Mouse (Mus musculus): ENCODE measurements at regions not wholly inside any gene's neighbourhood (a gene's known extent, or its start where the extent isn't known, plus 50 kb on each side); places are given as distances from the start of the nearest gene placed in this dataset.
"Not testable (repeated sequence)": the region's sequence is repeated elsewhere in the genome, so short reads cannot be mapped to it uniquely, and the experiment has no call there.

DNA sequence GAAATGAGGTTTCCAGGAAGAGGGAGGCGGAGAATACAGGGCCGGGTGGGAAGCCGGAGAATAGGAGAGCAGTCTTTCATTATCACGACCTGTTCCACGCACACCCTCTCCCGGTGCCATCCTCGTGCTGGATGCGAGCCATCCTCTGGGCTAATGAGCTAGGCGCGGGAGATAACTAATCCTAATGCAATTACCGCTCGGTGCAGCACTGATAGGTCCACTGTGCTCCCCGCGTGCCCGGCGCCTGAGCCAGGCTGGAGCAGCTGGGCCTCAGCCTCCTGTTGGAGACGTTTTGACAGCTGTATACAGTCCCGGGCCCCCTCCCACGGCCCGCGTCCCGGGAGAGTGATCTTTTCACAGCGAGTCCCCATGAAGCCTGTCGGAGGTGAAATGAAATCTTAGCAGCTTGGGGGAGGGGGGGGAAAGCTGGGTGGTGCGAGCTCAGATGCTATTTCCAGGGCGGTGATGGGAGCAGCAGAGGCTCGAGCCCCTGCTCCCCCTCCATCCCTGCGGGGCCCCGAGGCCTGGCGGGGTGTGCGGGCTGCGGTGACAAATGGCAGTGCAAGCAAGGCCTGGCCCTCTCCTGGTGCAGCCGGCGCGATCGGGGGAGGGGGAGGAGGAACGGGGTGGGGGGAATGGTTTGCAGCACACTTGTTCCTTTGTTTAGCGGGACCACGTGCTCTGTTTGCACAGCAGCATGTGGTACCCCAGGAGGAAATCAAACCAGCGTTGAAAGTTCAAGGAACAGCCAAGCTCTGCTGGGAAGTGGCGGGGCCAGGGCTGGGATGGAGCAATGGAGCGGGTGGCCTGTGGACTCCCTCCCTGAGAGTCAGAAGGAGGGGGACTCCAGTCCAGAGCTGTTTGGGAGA lies 233.6 kb downstream of the Sorl1 start:
- H3K4me3 ChIP-seq (ENCODE audit: low read depth, low read length), result peak overlapping the region; percentile 23
- under 1% methylated on average over 42 of the region's 42 CpGs for WGBS
- peak; percentile 86 for ATAC-seq (ENCODE audit: insufficient number of reproducible peaks, insufficient read depth, low FRiP score, low read depth)
- H3K27ac ChIP-seq (ENCODE audit: low read length), result peak overlapping the region; percentile 98
- H3K36me3 ChIP-seq (ENCODE audit: control insufficient read depth, insufficient read depth, low read length), result no peaks in the 10 kb centered on the region
- peak overlapping the region; percentile 52 for H3K4me2 ChIP-seq (replicated peaks; ENCODE audit: low read depth, low read length)
- peaks cover 24% of the 10 kb centered on the region for H3K4me1 ChIP-seq (ENCODE audit: control insufficient read depth, insufficient read depth, low read length)
- peak overlapping the region; percentile 19; the same call in 1 of the 2 replicates for H3K9ac ChIP-seq (replicated peaks; ENCODE audit: low read depth, low read length)
- H3K9me3 ChIP-seq (ENCODE audit: control insufficient read depth, low read depth, low read length), result no peaks in the 10 kb centered on the region
- H3K27me3 ChIP-seq (ENCODE audit: control insufficient read depth, insufficient read depth, low read length), result no peaks in the 10 kb centered on the region

DNA sequence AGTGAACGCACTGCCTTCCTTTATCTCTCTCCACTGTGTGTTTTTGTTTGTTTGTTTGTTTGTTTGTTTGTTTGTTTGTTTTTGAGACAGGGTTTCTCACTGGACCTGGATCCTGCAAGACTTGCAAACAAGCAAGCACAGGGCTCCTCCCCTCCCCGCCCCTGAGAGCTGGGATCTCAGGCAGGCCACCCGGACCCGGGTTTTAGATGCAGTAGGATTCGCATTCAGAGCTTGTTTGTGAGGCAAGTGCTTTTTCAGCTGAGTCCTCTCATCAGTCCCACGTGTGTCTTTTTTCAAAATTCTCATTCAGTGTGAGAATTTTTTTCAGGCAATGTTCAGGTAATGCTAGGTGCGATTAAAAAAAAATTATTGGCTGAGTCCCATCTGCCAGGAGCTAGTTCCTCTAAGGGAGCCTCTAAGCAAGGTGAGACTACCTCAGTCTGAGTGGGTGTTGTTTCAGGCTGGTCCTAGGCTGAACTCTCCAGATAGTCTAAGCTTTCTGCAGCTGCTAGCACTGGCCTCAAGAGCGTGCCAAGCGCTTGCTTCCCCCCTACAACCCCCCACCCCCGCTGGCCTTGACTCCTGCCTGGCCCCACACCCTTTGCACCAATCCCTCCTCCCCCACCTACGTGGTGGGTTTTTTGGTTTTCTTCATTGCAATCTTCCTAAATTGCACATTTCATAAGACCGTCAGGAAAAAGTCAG lies 234.4 kb downstream of the Sorl1 start:
- Histone ChIP-seq H3K4me2 (replicated peaks; ENCODE audit: low read depth, low read length) (peak overlapping the region; percentile 52), H3K4me3 (ENCODE audit: low read depth, low read length) (peak overlapping the region; percentile 23), H3K27me3 (ENCODE audit: control insufficient read depth, insufficient read depth, low read length) (no peaks in the 10 kb centered on the region), H3K36me3 (ENCODE audit: control insufficient read depth, insufficient read depth, low read length) (no peaks in the 10 kb centered on the region), H3K9ac (replicated peaks; ENCODE audit: low read depth, low read length) (no peak overlapping the region; the same call in 1 of the 2 replicates), H3K4me1 (ENCODE audit: control insufficient read depth, insufficient read depth, low read length) (peaks cover 24% of the 10 kb centered on the region), H3K27ac (ENCODE audit: low read length) (peak overlapping the region; percentile 98), H3K9me3 (ENCODE audit: control insufficient read depth, low read depth, low read length) (no peaks in the 10 kb centered on the region)
- 34% methylated on average over 12 of the region's 12 CpGs for WGBS
- peak; percentile 34; the same call in 1 of the 2 replicates for ATAC-seq (ENCODE audit: insufficient number of reproducible peaks, insufficient read depth, low FRiP score, low read depth)

DNA sequence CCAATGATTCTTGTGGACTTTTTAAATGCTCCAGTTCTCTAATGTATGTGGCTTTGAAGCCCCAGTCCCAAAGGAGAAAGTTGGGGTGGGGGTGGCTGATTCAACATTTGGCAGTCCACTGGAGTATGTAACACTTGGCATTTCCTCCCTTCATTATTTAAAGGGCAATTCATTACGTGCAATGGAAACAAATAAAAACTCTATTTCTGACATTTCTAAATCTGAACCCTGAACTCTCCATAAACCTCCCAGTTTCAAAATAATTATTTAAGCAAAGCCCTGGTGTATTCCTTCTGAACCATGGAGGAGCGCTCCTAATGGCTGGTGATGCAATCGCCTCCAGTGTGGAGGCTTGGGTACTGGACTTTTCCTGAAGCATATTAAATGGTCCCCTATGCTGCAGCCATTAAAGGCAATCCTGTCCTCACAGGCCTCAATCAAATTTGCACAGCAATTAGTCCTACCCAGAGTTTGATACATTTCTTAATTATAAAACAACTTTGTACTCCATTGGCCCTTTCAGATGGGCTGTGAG lies 235.4 kb downstream of the Sorl1 start:
- WGBS, result 55% methylated on average over 3 of the region's 3 CpGs
- Histone ChIP-seq H3K4me3 (ENCODE audit: low read depth, low read length) (no peak overlapping the region), H3K9ac (replicated peaks; ENCODE audit: low read depth, low read length) (no peak overlapping the region), H3K4me1 (ENCODE audit: control insufficient read depth, insufficient read depth, low read length) (peaks cover 24% of the 10 kb centered on the region), H3K4me2 (replicated peaks; ENCODE audit: low read depth, low read length) (no peak overlapping the region), H3K9me3 (ENCODE audit: control insufficient read depth, low read depth, low read length) (no peaks in the 10 kb centered on the region), H3K27me3 (ENCODE audit: control insufficient read depth, insufficient read depth, low read length) (no peaks in the 10 kb centered on the region), H3K27ac (ENCODE audit: low read length) (peak overlapping the region; percentile 29), H3K36me3 (ENCODE audit: control insufficient read depth, insufficient read depth, low read length) (no peaks in the 10 kb centered on the region)
- ATAC-seq (ENCODE audit: insufficient number of reproducible peaks, insufficient read depth, low FRiP score, low read depth), result no peak

DNA sequence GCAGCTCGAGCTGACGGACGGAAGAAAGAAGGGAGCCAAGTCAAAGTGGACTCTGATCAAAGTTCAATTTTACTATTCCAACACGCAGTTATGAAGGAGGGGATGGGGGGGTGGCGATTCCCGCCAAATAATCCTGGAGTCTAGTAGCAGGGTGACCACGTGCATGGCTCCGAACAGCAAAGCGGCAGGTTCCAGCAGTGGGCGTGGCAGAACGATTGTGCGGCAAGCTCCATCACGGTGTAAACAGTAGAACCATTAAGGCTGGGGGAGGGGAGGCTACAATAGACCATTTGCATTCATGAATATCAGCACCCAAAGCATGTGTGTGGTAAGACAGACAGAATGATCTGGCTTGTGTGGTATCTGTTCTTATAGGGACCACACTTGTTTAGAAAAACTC lies 237.6 kb downstream of the Sorl1 start:
- not testable (repeated sequence) for H3K27me3 ChIP-seq (ENCODE audit: control insufficient read depth, insufficient read depth, low read length); H3K9ac ChIP-seq (replicated peaks; ENCODE audit: low read depth, low read length); H3K9me3 ChIP-seq (ENCODE audit: control insufficient read depth, low read depth, low read length); H3K27ac ChIP-seq (ENCODE audit: low read length); ATAC-seq (ENCODE audit: insufficient number of reproducible peaks, insufficient read depth, low FRiP score, low read depth); H3K4me3 ChIP-seq (ENCODE audit: low read depth, low read length); H3K36me3 ChIP-seq (ENCODE audit: control insufficient read depth, insufficient read depth, low read length); H3K4me2 ChIP-seq (replicated peaks; ENCODE audit: low read depth, low read length)
- WGBS, result 86% methylated on average over 13 of the region's 13 CpGs
- H3K4me1 ChIP-seq (ENCODE audit: control insufficient read depth, insufficient read depth, low read length), result peaks cover 20% of the 10 kb centered on the region; the same call in 1 of the 2 replicates

DNA sequence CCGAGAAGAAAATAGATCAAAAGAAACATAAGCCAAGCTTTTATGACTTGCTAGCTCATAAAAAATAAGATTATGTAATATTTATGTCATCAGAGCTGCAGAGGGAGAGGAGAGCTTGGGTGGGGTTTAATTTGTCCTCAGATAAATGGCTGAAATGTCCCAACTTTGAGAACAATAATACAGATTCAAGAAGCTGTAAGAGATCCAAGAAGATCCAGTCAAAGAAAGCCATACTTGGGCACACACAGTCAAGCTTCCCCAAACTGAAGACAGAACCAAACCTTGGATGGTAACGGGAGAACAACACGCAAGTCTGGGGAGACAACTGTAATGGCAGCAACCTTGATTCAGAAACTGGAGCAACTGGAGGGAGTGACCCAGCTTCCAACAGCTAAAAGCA lies 243.6 kb downstream of the Sorl1 start:
- Histone ChIP-seq H3K36me3 (ENCODE audit: control insufficient read depth, insufficient read depth, low read length) (no peaks in the 10 kb centered on the region), H3K4me2 (replicated peaks; ENCODE audit: low read depth, low read length) (no peak overlapping the region), H3K27ac (ENCODE audit: low read length) (no peak overlapping the region), H3K27me3 (ENCODE audit: control insufficient read depth, insufficient read depth, low read length) (no peaks in the 10 kb centered on the region), H3K4me3 (ENCODE audit: low read depth, low read length) (no peak overlapping the region), H3K4me1 (ENCODE audit: control insufficient read depth, insufficient read depth, low read length) (peaks cover 28% of the 10 kb centered on the region), H3K9ac (replicated peaks; ENCODE audit: low read depth, low read length) (no peak overlapping the region), H3K9me3 (ENCODE audit: control insufficient read depth, low read depth, low read length) (no peaks in the 10 kb centered on the region)
- no peak for ATAC-seq (ENCODE audit: insufficient number of reproducible peaks, insufficient read depth, low FRiP score, low read depth)
- whole genome bisulfite sequencing, result 88% methylated on average over 3 of the region's 3 CpGs

DNA sequence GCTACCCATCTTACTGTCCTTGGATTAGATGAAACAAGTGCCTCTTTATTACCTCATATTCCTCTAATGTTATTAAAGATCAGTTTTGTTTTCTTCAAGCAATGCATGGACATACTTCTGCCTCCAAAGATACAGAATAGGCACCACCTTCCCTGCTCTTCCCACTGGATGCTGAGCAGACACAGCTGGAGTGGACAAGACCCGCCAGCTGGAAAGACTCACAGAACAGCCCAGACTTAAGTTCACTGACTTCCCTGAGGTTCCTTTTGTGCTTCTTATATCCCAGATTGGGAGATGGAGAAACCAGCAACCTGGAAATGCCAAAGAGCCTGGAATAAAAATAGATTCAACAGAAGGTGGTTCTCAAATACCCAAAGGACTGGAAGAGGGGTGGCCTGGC lies 245.0 kb downstream of the Sorl1 start:
- 48% methylated on average over 1 of the region's 1 CpGs for WGBS
- H3K9me3 ChIP-seq (ENCODE audit: control insufficient read depth, low read depth, low read length), result no peaks in the 10 kb centered on the region
- H3K4me1 ChIP-seq (ENCODE audit: control insufficient read depth, insufficient read depth, low read length), result peaks cover 28% of the 10 kb centered on the region
- no peak overlapping the region for H3K9ac ChIP-seq (replicated peaks; ENCODE audit: low read depth, low read length)
- no peak overlapping the region for H3K4me2 ChIP-seq (replicated peaks; ENCODE audit: low read depth, low read length)
- H3K4me3 ChIP-seq (ENCODE audit: low read depth, low read length), result no peak overlapping the region
- no peaks in the 10 kb centered on the region for H3K36me3 ChIP-seq (ENCODE audit: control insufficient read depth, insufficient read depth, low read length)
- no peaks in the 10 kb centered on the region for H3K27me3 ChIP-seq (ENCODE audit: control insufficient read depth, insufficient read depth, low read length)
- peak overlapping the region; percentile 82; the same call in 1 of the 2 replicates for H3K27ac ChIP-seq (ENCODE audit: low read length)
- ATAC-seq (ENCODE audit: insufficient number of reproducible peaks, insufficient read depth, low FRiP score, low read depth), result no peak

DNA sequence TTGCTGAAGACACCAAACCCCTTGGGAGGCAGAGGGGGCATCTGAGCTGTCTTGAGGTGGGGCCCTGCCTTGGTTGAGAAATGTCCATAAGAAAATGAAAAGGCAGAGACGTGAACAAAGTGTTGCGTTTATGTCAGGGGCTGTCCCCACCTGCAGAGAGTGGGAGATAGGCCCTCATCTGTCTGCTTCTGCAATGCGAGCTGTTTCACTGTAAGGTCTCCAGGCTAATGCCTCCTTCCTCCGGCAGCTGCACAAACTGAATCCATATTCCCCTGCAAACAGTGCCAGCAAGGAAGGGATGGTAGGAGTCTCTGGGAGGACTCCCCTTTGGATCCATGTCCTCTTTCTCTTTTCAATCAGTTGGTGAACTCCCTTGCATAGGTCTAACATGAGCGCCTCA lies 263.0 kb downstream of the Sorl1 start:
- Histone ChIP-seq H3K4me2 (replicated peaks; ENCODE audit: low read depth, low read length) (no peak overlapping the region; the same call in 1 of the 2 replicates), H3K4me3 (ENCODE audit: low read depth, low read length) (no peak overlapping the region), H3K9me3 (ENCODE audit: control insufficient read depth, low read depth, low read length) (no peaks in the 10 kb centered on the region), H3K27me3 (ENCODE audit: control insufficient read depth, insufficient read depth, low read length) (no peaks in the 10 kb centered on the region), H3K9ac (replicated peaks; ENCODE audit: low read depth, low read length) (no peak overlapping the region), H3K27ac (ENCODE audit: low read length) (peak overlapping the region; percentile 92), H3K36me3 (ENCODE audit: control insufficient read depth, insufficient read depth, low read length) (no peaks in the 10 kb centered on the region), H3K4me1 (ENCODE audit: control insufficient read depth, insufficient read depth, low read length) (peaks cover 30% of the 10 kb centered on the region)
- ATAC-seq (ENCODE audit: insufficient number of reproducible peaks, insufficient read depth, low FRiP score, low read depth), result peak; percentile 29; the same call in 1 of the 2 replicates
- WGBS, result 31% methylated on average over 5 of the region's 5 CpGs

DNA sequence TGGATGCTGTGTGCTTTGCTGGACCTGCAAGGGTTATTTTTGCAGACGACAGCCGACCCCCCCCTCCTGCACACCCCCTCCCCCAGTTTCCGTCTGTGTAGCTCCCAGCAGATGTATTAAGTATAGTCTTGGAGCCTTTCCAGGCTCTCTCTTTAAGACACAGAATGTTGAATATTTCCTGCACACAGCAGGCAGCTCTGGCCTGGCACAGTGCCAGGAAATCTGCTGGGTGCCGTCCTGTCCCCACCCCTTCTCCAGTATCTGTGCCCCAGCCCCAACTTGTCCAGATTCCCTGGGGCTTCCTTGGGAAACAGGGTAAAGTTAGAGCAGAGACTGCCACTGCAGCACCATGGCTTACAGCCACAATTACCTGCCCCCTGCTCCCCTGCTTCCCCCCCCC lies 263.4 kb downstream of the Sorl1 start:
- no peak overlapping the region for H3K9ac ChIP-seq (replicated peaks; ENCODE audit: low read depth, low read length)

More for the DNA sequence above, 263.4 kb downstream of the Sorl1 start:
- ATAC-seq (ENCODE audit: insufficient number of reproducible peaks, insufficient read depth, low FRiP score, low read depth), result peak; percentile 95
- 0% methylated on average over 4 of the region's 4 CpGs for WGBS
- H3K4me2 ChIP-seq (replicated peaks; ENCODE audit: low read depth, low read length), result peak overlapping the region; percentile 19; the same call in 1 of the 2 replicates
- no peaks in the 10 kb centered on the region for H3K27me3 ChIP-seq (ENCODE audit: control insufficient read depth, insufficient read depth, low read length)
- H3K4me1 ChIP-seq (ENCODE audit: control insufficient read depth, insufficient read depth, low read length), result peaks cover 30% of the 10 kb centered on the region
- peak overlapping the region; percentile 92 for H3K27ac ChIP-seq (ENCODE audit: low read length)
- H3K9me3 ChIP-seq (ENCODE audit: control insufficient read depth, low read depth, low read length), result no peaks in the 10 kb centered on the region
- no peak overlapping the region for H3K4me3 ChIP-seq (ENCODE audit: low read depth, low read length)
- H3K36me3 ChIP-seq (ENCODE audit: control insufficient read depth, insufficient read depth, low read length), result no peaks in the 10 kb centered on the region
